Mouse (Mus musculus) MEL (cell line): ENCODE data around the gene Rcor2. TPM values are rescaled to one million over a fixed set of nuclear protein-coding genes. Genes with fewer than 3 reads are reported as not detected.

Experiments
- DNase-seq: peaks from one replicate; pipeline ENCODE4 v3.0.0; 2011; ENCODE audit warnings: low read depth, low spot score
- H3K27ac ChIP-seq: 2 replicates; pipeline ENCODE4 v1.5.1; 2012; ENCODE audit warnings: low read depth, mild to moderate bottlenecking, control low read depth, low read length, moderate library complexity; ENCODE audit not compliant: control insufficient read depth
- H3K27me3 ChIP-seq, 2 experiments: fragments of 150-350 bp in 1 of 2; sonication (generic) in 1 of 2; 2 replicates each; pipeline ENCODE4 v1.6.1; 2012; ENCODE audit warnings: low read length in 2 of 2, mild to moderate bottlenecking in 2 of 2, improper control_type of control experiment in 1 of 2, moderate library complexity in 1 of 2; ENCODE audit not compliant: insufficient read depth in 2 of 2, control insufficient read depth in 1 of 2
- H3K36me3 ChIP-seq, 2 experiments: 2 replicates each; pipeline ENCODE4 v1.6.1; 2012 to 2014; ENCODE audit warnings: low read length in 2 of 2, improper control_type of control experiment in 1 of 2, inconsistent platforms in 1 of 2, mild to moderate bottlenecking in 1 of 2; ENCODE audit not compliant: insufficient read depth in 2 of 2, control insufficient read depth in 1 of 2
- H3K4me1 ChIP-seq, 2 experiments: fragments of 150-350 bp in 1 of 2; sonication (generic) in 1 of 2; 2 replicates each; pipeline ENCODE4 v1.6.1; 2012; ENCODE audit warnings: low read length in 2 of 2, improper control_type of control experiment in 1 of 2, mild to moderate bottlenecking in 1 of 2; ENCODE audit not compliant: insufficient read depth in 2 of 2, control insufficient read depth in 1 of 2
- H3K4me3 ChIP-seq, 2 experiments: fragments of 150-350 bp in 1 of 2; sonication (generic) in 1 of 2; 2 replicates each; pipeline ENCODE4 v1.5.1; 2012; ENCODE audit warnings: low read depth in 2 of 2, low read length in 2 of 2, mild to moderate bottlenecking in 2 of 2, moderate library complexity in 2 of 2, control low read depth in 1 of 2, improper control_type of control experiment in 1 of 2; ENCODE audit not compliant: control insufficient read depth in 1 of 2, insufficient read depth in 1 of 2
- H3K79me2 ChIP-seq: 2 replicates; pipeline ENCODE4 v1.6.1; 2012; ENCODE audit warnings: mild to moderate bottlenecking, low read length, moderate library complexity; ENCODE audit not compliant: control insufficient read depth, poor library complexity, insufficient read depth
- H3K9ac ChIP-seq: 2 replicates; pipeline ENCODE4 v1.6.1; 2012; ENCODE audit warnings: low read depth, mild to moderate bottlenecking, control low read depth, low read length, moderate library complexity; ENCODE audit not compliant: control insufficient read depth, poor library complexity, severe bottlenecking
- H3K9me3 ChIP-seq: fragments of 150-350 bp; sonication (generic); replicated peaks from 2 replicates; pipeline ENCODE4 v1.6.1; 2012; ENCODE audit warnings: mild to moderate bottlenecking, low read length, improper control_type of control experiment, moderate library complexity; ENCODE audit not compliant: insufficient read depth
- BHLHE40 ChIP-seq: IDR thresholded peaks from 2 replicates; pipeline ENCODE4 v1.6.1; 2012; ENCODE audit warnings: low read depth, mild to moderate bottlenecking, inconsistent platforms, low read length, improper control_type of control experiment, borderline replicate concordance
- CHD2 ChIP-seq: IDR thresholded peaks from 2 replicates; pipeline ENCODE4 v1.6.1; 2011; ENCODE audit warnings: low read length, improper control_type of control experiment
- E2F4 ChIP-seq: IDR thresholded peaks from 2 replicates; pipeline ENCODE4 v1.6.1; 2011; ENCODE audit warnings: low read depth, low read length, improper control_type of control experiment, borderline replicate concordance
- EP300 ChIP-seq, 2 experiments: IDR thresholded peaks; 2 replicates each; pipeline ENCODE4 v1.6.1; 2011; ENCODE audit warnings: improper control_type of control experiment in 2 of 2, low read length in 2 of 2, low read depth in 1 of 2, mild to moderate bottlenecking in 1 of 2
- ETS1 ChIP-seq: IDR thresholded peaks from 2 replicates; pipeline ENCODE4 v1.6.1; 2012; ENCODE audit warnings: low read depth, mild to moderate bottlenecking, inconsistent platforms, low read length, improper control_type of control experiment, moderate library complexity
- GABPA ChIP-seq: IDR thresholded peaks from 2 replicates; pipeline ENCODE4 v1.6.1; 2012; ENCODE audit warnings: low read depth, mild to moderate bottlenecking, inconsistent platforms, low read length, improper control_type of control experiment, moderate library complexity
- GATA1 ChIP-seq: IDR thresholded peaks from 2 replicates; pipeline ENCODE4 v1.6.1; 2011; ENCODE audit warnings: low read depth, low read length, improper control_type of control experiment
- HCFC1 ChIP-seq: IDR thresholded peaks from 2 replicates; pipeline ENCODE4 v1.6.1; 2012; ENCODE audit warnings: low read depth, mild to moderate bottlenecking, inconsistent platforms, low read length, improper control_type of control experiment, moderate library complexity
- MAFK ChIP-seq: IDR thresholded peaks from 2 replicates; pipeline ENCODE4 v1.6.1; 2011; ENCODE audit warnings: low read depth, mild to moderate bottlenecking, low read length, improper control_type of control experiment, borderline replicate concordance
- MAX ChIP-seq: IDR thresholded peaks from 2 replicates; pipeline ENCODE4 v1.6.1; 2011; ENCODE audit warnings: low read length, improper control_type of control experiment
- MAZ ChIP-seq: IDR thresholded peaks from 2 replicates; pipeline ENCODE4 v1.6.1; 2012; ENCODE audit warnings: low read depth, mild to moderate bottlenecking, inconsistent platforms, low read length, improper control_type of control experiment
- MEF2A ChIP-seq: IDR thresholded peaks from 2 replicates; pipeline ENCODE4 v1.6.1; 2014; ENCODE audit warnings: low read depth, mild to moderate bottlenecking, inconsistent platforms, low read length, improper control_type of control experiment; ENCODE audit not compliant: poor library complexity, insufficient replicate concordance, severe bottlenecking; ENCODE audit errors: extremely low read depth
- MXI1 ChIP-seq: IDR thresholded peaks from 2 replicates; pipeline ENCODE4 v1.6.1; 2011; ENCODE audit warnings: mild to moderate bottlenecking, low read depth, low read length, improper control_type of control experiment
- MYB ChIP-seq: IDR thresholded peaks from 2 replicates; pipeline ENCODE4 v1.6.1; 2011; ENCODE audit warnings: mild to moderate bottlenecking, low read depth, low read length, improper control_type of control experiment
- MYC ChIP-seq: IDR thresholded peaks from 2 replicates; pipeline ENCODE4 v1.6.1; 2011; ENCODE audit warnings: low read depth, mild to moderate bottlenecking, low read length, improper control_type of control experiment, moderate library complexity
- NELFE ChIP-seq: IDR thresholded peaks from 2 replicates; pipeline ENCODE4 v1.6.1; 2011; ENCODE audit warnings: low read depth, low read length, improper control_type of control experiment
- NRF1 ChIP-seq: IDR thresholded peaks from 2 replicates; pipeline ENCODE4 v1.6.1; 2014; ENCODE audit warnings: low read depth, mild to moderate bottlenecking, inconsistent platforms, low read length, improper control_type of control experiment, moderate library complexity; ENCODE audit not compliant: poor library complexity, insufficient read depth, severe bottlenecking
- POLR2A ChIP-seq, 2 experiments: IDR thresholded peaks; 2 replicates each; pipeline ENCODE4 v1.6.1; 2011 to 2012; ENCODE audit warnings: low read length in 2 of 2, mild to moderate bottlenecking in 2 of 2, control low read depth in 1 of 2, improper control_type of control experiment in 1 of 2, low read depth in 1 of 2, moderate library complexity in 1 of 2; ENCODE audit not compliant: control insufficient read depth in 1 of 2, insufficient read depth in 1 of 2, poor library complexity in 1 of 2
- POLR2AphosphoS2 ChIP-seq: IDR thresholded peaks from 2 replicates; pipeline ENCODE4 v1.6.1; 2011; ENCODE audit warnings: low read length, improper control_type of control experiment
- POLR2AphosphoS5 ChIP-seq: IDR thresholded peaks from 2 replicates; pipeline ENCODE4 v1.6.1; 2012; ENCODE audit warnings: low read depth, borderline replicate concordance, mild to moderate bottlenecking, inconsistent platforms, low read length, moderate library complexity, mixed read lengths
- SIN3A ChIP-seq: IDR thresholded peaks from 2 replicates; pipeline ENCODE4 v1.6.1; 2012; ENCODE audit warnings: low read length, improper control_type of control experiment, inconsistent platforms
- TAL1 ChIP-seq: IDR thresholded peaks from 2 replicates; pipeline ENCODE4 v1.6.1; 2012; ENCODE audit warnings: mild to moderate bottlenecking, inconsistent platforms, low read length, moderate library complexity, mixed read lengths
- TCF12 ChIP-seq: IDR thresholded peaks from 2 replicates; pipeline ENCODE4 v1.6.1; 2014; ENCODE audit warnings: low read depth, mild to moderate bottlenecking, inconsistent platforms, low read length, improper control_type of control experiment, moderate library complexity
- UBTF ChIP-seq: IDR thresholded peaks from 2 replicates; pipeline ENCODE4 v1.6.1; 2012; ENCODE audit warnings: low read depth, mild to moderate bottlenecking, inconsistent platforms, low read length, improper control_type of control experiment, moderate library complexity, borderline replicate concordance; ENCODE audit not compliant: insufficient read depth
- USF1 ChIP-seq: IDR thresholded peaks from 2 replicates; pipeline ENCODE4 v1.6.1; 2014; ENCODE audit warnings: low read depth, mild to moderate bottlenecking, inconsistent platforms, low read length, improper control_type of control experiment, moderate library complexity
- USF2 ChIP-seq, 2 experiments: IDR thresholded peaks; 2 replicates each; pipeline ENCODE4 v1.6.1; 2011 to 2012; ENCODE audit warnings: improper control_type of control experiment in 2 of 2, low read length in 2 of 2, borderline replicate concordance in 1 of 2, inconsistent platforms in 1 of 2, low read depth in 1 of 2, mild to moderate bottlenecking in 1 of 2; ENCODE audit not compliant: insufficient read depth in 1 of 2
- ZC3H11A ChIP-seq: IDR thresholded peaks from 2 replicates; pipeline ENCODE4 v1.6.1; 2012; ENCODE audit warnings: low read depth, mild to moderate bottlenecking, inconsistent platforms, low read length, improper control_type of control experiment
- ZMIZ1 ChIP-seq: IDR thresholded peaks from 2 replicates; pipeline ENCODE4 v1.6.1; 2012; ENCODE audit warnings: low read depth, mild to moderate bottlenecking, inconsistent platforms, low read length, improper control_type of control experiment, moderate library complexity
- ZNF384 ChIP-seq: IDR thresholded peaks from 2 replicates; pipeline ENCODE4 v1.6.1; 2012; ENCODE audit warnings: low read depth, mild to moderate bottlenecking, inconsistent platforms, low read length, improper control_type of control experiment
- polyA plus RNA-seq, 2 experiments: library from polyadenylated mRNA; stranded (reverse) in 1 of 2; unstranded in 1 of 2; fragments of >175 nt in 1 of 2; fragments of >200 nt in 1 of 2; gene quantifications; 2 replicates each; pipeline versions ENCODE4 v1.2.1 to v1.2.4; 2012; ENCODE audit warnings: low replicate concordance in 2 of 2, low read depth in 1 of 2; ENCODE audit not compliant: insufficient read length in 2 of 2, insufficient read depth in 1 of 2, missing spikeins in 1 of 2
- total RNA-seq: library from RNA; depleted of rRNA; stranded (reverse); fragments of 300-350 nt; gene quantifications from 2 replicates; pipeline ENCODE4 v1.2.3, GENCODE M21; 2012

The Rcor2 gene
- total and polyA plus RNA-seq, 3 experiments = 31.4 to 60.2 TPM; not detected in 1

GRCm38 (mm10) chr19:7309738-7310330, 42.7 kb downstream of the Rcor2 start:
- no peaks in the 10 kb centered on the region for H3K9me3 ChIP-seq
- H3K79me2 ChIP-seq = peaks cover 55% of the 10 kb centered on the region
- no peak overlapping the region for H3K4me3 ChIP-seq
- DNase-seq = peak; percentile 46
- H3K4me1 ChIP-seq = peaks cover 38 to 70% of the 10 kb centered on the region in 2 experiments
- H3K27me3 ChIP-seq = no peaks in the 10 kb centered on the region
- TF ChIP-seq CHD2 (no peak), BHLHE40 (no peak), ZC3H11A (no peak), USF2 (IDR thresholded peaks at IDR 0.05; ENCODE audit: borderline replicate concordance in 1 of 2, insufficient read depth in 1 of 2, low read depth in 1 of 2, low read length in 2 of 2) (no peak), MAFK (no peak), MAX (no peak), TCF12 (no peak), GATA1 (no peak), UBTF (no peak), POLR2AphosphoS5 (no peak), MXI1 (no peak), MYB (no peak), POLR2AphosphoS2 (no peak), E2F4 (no peak)
- no peak overlapping the region for H3K9ac ChIP-seq
- H3K36me3 ChIP-seq = peaks cover 0 to 83% of the 10 kb centered on the region in 2 experiments; a peak in 2 of 4 replicates
- H3K27ac ChIP-seq = peak overlapping the region; percentile 13; the same call in 1 of the 2 replicates

GRCm38 (mm10) chr19:7310704-7311103, 43.6 kb downstream of the Rcor2 start:
- peaks cover 53% of the 10 kb centered on the region for H3K79me2 ChIP-seq
- peak overlapping the region; percentile 17 for H3K27ac ChIP-seq
- peak; percentile 64 for DNase-seq
- peak overlapping the region; percentile 4; the same call in 1 of the 2 replicates for H3K9ac ChIP-seq
- H3K36me3 ChIP-seq = peaks cover 0 to 85% of the 10 kb centered on the region in 2 experiments; a peak in 2 of 4 replicates
- no peaks in the 10 kb centered on the region for H3K9me3 ChIP-seq
- H3K4me1 ChIP-seq = peaks cover 40 to 73% of the 10 kb centered on the region in 2 experiments
- no peak overlapping the region for H3K4me3 ChIP-seq
- H3K27me3 ChIP-seq = no peaks in the 10 kb centered on the region
- TF ChIP-seq NRF1 (no peak), ZNF384 (no peak), MEF2A (no peak), MAX (no peak), MAFK (no peak), HCFC1 (no peak), MAZ (peak; percentile 31; the same call in 1 of the 2 replicates), GABPA (no peak), BHLHE40 (0 out of 2 replicates have a peak, but pooled peaks have one; percentile 27), ZC3H11A (no peak), POLR2A (IDR thresholded peaks at IDR 0.05; ENCODE audit: control insufficient read depth in 1 of 2, insufficient read depth in 1 of 2, low read depth in 1 of 2, low read length in 2 of 2, poor library complexity in 1 of 2) (no peak), TAL1 (peak; percentile 78), GATA1 (peak; percentile 36; the same call in 1 of the 2 replicates), ZMIZ1 (no peak), NELFE (no peak), MYB (peak; percentile 26; the same call in 1 of the 2 replicates), ETS1 (no peak; the same call in 1 of the 2 replicates), EP300 (IDR thresholded peaks at IDR 0.05; ENCODE audit: low read depth in 1 of 2, low read length in 2 of 2) (peak; percentile 43 to 82), TCF12 (peak; percentile 85), SIN3A (peak; percentile 17; the same call in 1 of the 2 replicates), MYC (no peak), USF1 (no peak)
